Mouse (Mus musculus) frontal cortex, postnatal 14 days (tissue): ENCODE measurements at regions not wholly inside any gene's neighbourhood (a gene's known extent, or its start where the extent isn't known, plus 50 kb on each side); places are given as distances from the start of the nearest gene placed in this dataset.
"Not testable (repeated sequence)": the region's sequence is repeated elsewhere in the genome, so short reads cannot be mapped to it uniquely, and the experiment has no call there.

ENCODE experiments used
- DNase-seq, 2 experiments: peaks; one replicate each; pipeline ENCODE4 v3.0.0; 2022; ENCODE audit warnings: low spot score in 2 of 2

GRCm38 (mm10) chr14:76753734-76754133 is 197.0 kb upstream of the Serp2 start:
- no peak for DNase-seq

- peak in 1 of 2 experiments; percentile 34 for DNase-seq
These were observed 192.5 kb upstream of the Serp2 start for GRCm38 (mm10) chr14:76749178-76749577.

GRCm38 (mm10) chr14:76748711-76749110 is 192.0 kb upstream of the Serp2 start:
- DNase-seq = no peak

GRCm38 (mm10) chr14:76747814-76748213 is 191.1 kb upstream of the Serp2 start:
- DNase-seq = no peak

- no peak for DNase-seq
These were observed 189.6 kb upstream of the Serp2 start for GRCm38 (mm10) chr14:76746282-76746681.

- no peak for DNase-seq
These were observed 188.2 kb upstream of the Serp2 start for GRCm38 (mm10) chr14:76744674-76745433.

GRCm38 (mm10) chr14:76742297-76742696 is 185.6 kb upstream of the Serp2 start:
- no peak for DNase-seq

- DNase-seq = peak; percentile 75
These were observed 183.3 kb upstream of the Serp2 start for GRCm38 (mm10) chr14:76739836-76740597.

GRCm38 (mm10) chr14:76735997-76736396 is 179.3 kb upstream of the Serp2 start:
- DNase-seq = no peak

- DNase-seq = no peak
These were observed 178.4 kb upstream of the Serp2 start for GRCm38 (mm10) chr14:76735107-76735506.

GRCm38 (mm10) chr14:76733258-76733823 is 176.7 kb upstream of the Serp2 start:
- no peak for DNase-seq

- DNase-seq = no peak
These were observed 174.7 kb upstream of the Serp2 start for GRCm38 (mm10) chr14:76731096-76731986.

GRCm38 (mm10) chr14:76725844-76726243 is 169.2 kb upstream of the Serp2 start:
- no peak for DNase-seq

- not testable (repeated sequence) for DNase-seq
These were observed 168.5 kb upstream of the Serp2 start for GRCm38 (mm10) chr14:76725231-76725630.

- no peak for DNase-seq
These were observed 168.1 kb upstream of the Serp2 start for GRCm38 (mm10) chr14:76724826-76725225.

- DNase-seq = no peak
These were observed 167.7 kb upstream of the Serp2 start for GRCm38 (mm10) chr14:76724395-76724794.

GRCm38 (mm10) chr14:76723551-76723950 is 166.9 kb upstream of the Serp2 start:
- DNase-seq = no peak

- DNase-seq = no peak
These were observed 165.6 kb upstream of the Serp2 start for GRCm38 (mm10) chr14:76722297-76722696.

- DNase-seq = no peak
These were observed 165.1 kb upstream of the Serp2 start for GRCm38 (mm10) chr14:76721751-76722150.

GRCm38 (mm10) chr14:76717081-76717480 is 160.4 kb upstream of the Serp2 start:
- DNase-seq = no peak

- no peak for DNase-seq
These were observed 158.0 kb upstream of the Serp2 start for GRCm38 (mm10) chr14:76714727-76715126.

- no peak for DNase-seq
These were observed 157.3 kb upstream of the Serp2 start for GRCm38 (mm10) chr14:76713946-76714345.
